Mouse (Mus musculus) MEL (cell line): ENCODE data around the gene Lman2. TPM values are rescaled to one million over a fixed set of nuclear protein-coding genes. Genes with fewer than 3 reads are reported as not detected.

Source experiments
- DNase-seq: peaks from one replicate; pipeline ENCODE4 v3.0.0; 2011; ENCODE audit warnings: low read depth, low spot score
- H3K27ac ChIP-seq: 2 replicates; pipeline ENCODE4 v1.5.1; 2012; ENCODE audit warnings: low read depth, mild to moderate bottlenecking, control low read depth, low read length, moderate library complexity; ENCODE audit not compliant: control insufficient read depth
- H3K27me3 ChIP-seq, 2 experiments: fragments of 150-350 bp in 1 of 2; sonication (generic) in 1 of 2; 2 replicates each; pipeline ENCODE4 v1.6.1; 2012; ENCODE audit warnings: low read length in 2 of 2, mild to moderate bottlenecking in 2 of 2, improper control_type of control experiment in 1 of 2, moderate library complexity in 1 of 2; ENCODE audit not compliant: insufficient read depth in 2 of 2, control insufficient read depth in 1 of 2
- H3K36me3 ChIP-seq, 2 experiments: 2 replicates each; pipeline ENCODE4 v1.6.1; 2012 to 2014; ENCODE audit warnings: low read length in 2 of 2, improper control_type of control experiment in 1 of 2, inconsistent platforms in 1 of 2, mild to moderate bottlenecking in 1 of 2; ENCODE audit not compliant: insufficient read depth in 2 of 2, control insufficient read depth in 1 of 2
- H3K4me1 ChIP-seq, 2 experiments: fragments of 150-350 bp in 1 of 2; sonication (generic) in 1 of 2; 2 replicates each; pipeline ENCODE4 v1.6.1; 2012; ENCODE audit warnings: low read length in 2 of 2, improper control_type of control experiment in 1 of 2, mild to moderate bottlenecking in 1 of 2; ENCODE audit not compliant: insufficient read depth in 2 of 2, control insufficient read depth in 1 of 2
- H3K4me3 ChIP-seq, 2 experiments: fragments of 150-350 bp in 1 of 2; sonication (generic) in 1 of 2; 2 replicates each; pipeline ENCODE4 v1.5.1; 2012; ENCODE audit warnings: low read depth in 2 of 2, low read length in 2 of 2, mild to moderate bottlenecking in 2 of 2, moderate library complexity in 2 of 2, control low read depth in 1 of 2, improper control_type of control experiment in 1 of 2; ENCODE audit not compliant: control insufficient read depth in 1 of 2, insufficient read depth in 1 of 2
- H3K79me2 ChIP-seq: 2 replicates; pipeline ENCODE4 v1.6.1; 2012; ENCODE audit warnings: mild to moderate bottlenecking, low read length, moderate library complexity; ENCODE audit not compliant: control insufficient read depth, poor library complexity, insufficient read depth
- H3K9ac ChIP-seq: 2 replicates; pipeline ENCODE4 v1.6.1; 2012; ENCODE audit warnings: low read depth, mild to moderate bottlenecking, control low read depth, low read length, moderate library complexity; ENCODE audit not compliant: control insufficient read depth, poor library complexity, severe bottlenecking
- H3K9me3 ChIP-seq: fragments of 150-350 bp; sonication (generic); replicated peaks from 2 replicates; pipeline ENCODE4 v1.6.1; 2012; ENCODE audit warnings: mild to moderate bottlenecking, low read length, improper control_type of control experiment, moderate library complexity; ENCODE audit not compliant: insufficient read depth
- CHD2 ChIP-seq: IDR thresholded peaks from 2 replicates; pipeline ENCODE4 v1.6.1; 2011; ENCODE audit warnings: low read length, improper control_type of control experiment
- CTCF ChIP-seq, 3 experiments: IDR thresholded peaks in 2 of 3; conservative IDR thresholded peaks in 1 of 3; 2 replicates each; pipeline ENCODE4 v1.5.1; 2011 to 2012; ENCODE audit warnings: low read length in 3 of 3, low read depth in 2 of 3, mild to moderate bottlenecking in 2 of 3, improper control_type of control experiment in 1 of 3, inconsistent platforms in 1 of 3, mixed read lengths in 1 of 3, moderate library complexity in 1 of 3; ENCODE audit not compliant: control insufficient read depth in 1 of 3, insufficient read depth in 1 of 3, poor library complexity in 1 of 3, severe bottlenecking in 1 of 3
- EP300 ChIP-seq, 2 experiments: IDR thresholded peaks; 2 replicates each; pipeline ENCODE4 v1.6.1; 2011; ENCODE audit warnings: improper control_type of control experiment in 2 of 2, low read length in 2 of 2, low read depth in 1 of 2, mild to moderate bottlenecking in 1 of 2
- ETS1 ChIP-seq: IDR thresholded peaks from 2 replicates; pipeline ENCODE4 v1.6.1; 2012; ENCODE audit warnings: low read depth, mild to moderate bottlenecking, inconsistent platforms, low read length, improper control_type of control experiment, moderate library complexity
- GABPA ChIP-seq: IDR thresholded peaks from 2 replicates; pipeline ENCODE4 v1.6.1; 2012; ENCODE audit warnings: low read depth, mild to moderate bottlenecking, inconsistent platforms, low read length, improper control_type of control experiment, moderate library complexity
- KAT2A ChIP-seq: conservative IDR thresholded peaks from 2 replicates; pipeline ENCODE4 v1.6.1; 2012; ENCODE audit warnings: low read depth, low read length, improper control_type of control experiment, inconsistent platforms
- MAX ChIP-seq: IDR thresholded peaks from 2 replicates; pipeline ENCODE4 v1.6.1; 2011; ENCODE audit warnings: low read length, improper control_type of control experiment
- MAZ ChIP-seq: IDR thresholded peaks from 2 replicates; pipeline ENCODE4 v1.6.1; 2012; ENCODE audit warnings: low read depth, mild to moderate bottlenecking, inconsistent platforms, low read length, improper control_type of control experiment
- MEF2A ChIP-seq: IDR thresholded peaks from 2 replicates; pipeline ENCODE4 v1.6.1; 2014; ENCODE audit warnings: low read depth, mild to moderate bottlenecking, inconsistent platforms, low read length, improper control_type of control experiment; ENCODE audit not compliant: poor library complexity, insufficient replicate concordance, severe bottlenecking; ENCODE audit errors: extremely low read depth
- MXI1 ChIP-seq: IDR thresholded peaks from 2 replicates; pipeline ENCODE4 v1.6.1; 2011; ENCODE audit warnings: mild to moderate bottlenecking, low read depth, low read length, improper control_type of control experiment
- MYB ChIP-seq: IDR thresholded peaks from 2 replicates; pipeline ENCODE4 v1.6.1; 2011; ENCODE audit warnings: mild to moderate bottlenecking, low read depth, low read length, improper control_type of control experiment
- MYC ChIP-seq: IDR thresholded peaks from 2 replicates; pipeline ENCODE4 v1.6.1; 2011; ENCODE audit warnings: low read depth, mild to moderate bottlenecking, low read length, improper control_type of control experiment, moderate library complexity
- NRF1 ChIP-seq: IDR thresholded peaks from 2 replicates; pipeline ENCODE4 v1.6.1; 2014; ENCODE audit warnings: low read depth, mild to moderate bottlenecking, inconsistent platforms, low read length, improper control_type of control experiment, moderate library complexity; ENCODE audit not compliant: poor library complexity, insufficient read depth, severe bottlenecking
- POLR2AphosphoS2 ChIP-seq: IDR thresholded peaks from 2 replicates; pipeline ENCODE4 v1.6.1; 2011; ENCODE audit warnings: low read length, improper control_type of control experiment
- SIN3A ChIP-seq: IDR thresholded peaks from 2 replicates; pipeline ENCODE4 v1.6.1; 2012; ENCODE audit warnings: low read length, improper control_type of control experiment, inconsistent platforms
- SMC3 ChIP-seq: IDR thresholded peaks from 2 replicates; pipeline ENCODE4 v1.6.1; 2011; ENCODE audit warnings: low read depth, low read length, improper control_type of control experiment
- TAL1 ChIP-seq: IDR thresholded peaks from 2 replicates; pipeline ENCODE4 v1.6.1; 2012; ENCODE audit warnings: mild to moderate bottlenecking, inconsistent platforms, low read length, moderate library complexity, mixed read lengths
- TBP ChIP-seq: IDR thresholded peaks from 2 replicates; pipeline ENCODE4 v1.8.0; 2011; ENCODE audit warnings: low read depth, low read length, improper control_type of control experiment
- TCF12 ChIP-seq: IDR thresholded peaks from 2 replicates; pipeline ENCODE4 v1.6.1; 2014; ENCODE audit warnings: low read depth, mild to moderate bottlenecking, inconsistent platforms, low read length, improper control_type of control experiment, moderate library complexity
- UBTF ChIP-seq: IDR thresholded peaks from 2 replicates; pipeline ENCODE4 v1.6.1; 2012; ENCODE audit warnings: low read depth, mild to moderate bottlenecking, inconsistent platforms, low read length, improper control_type of control experiment, moderate library complexity, borderline replicate concordance; ENCODE audit not compliant: insufficient read depth
- USF2 ChIP-seq, 2 experiments: IDR thresholded peaks; 2 replicates each; pipeline ENCODE4 v1.6.1; 2011 to 2012; ENCODE audit warnings: improper control_type of control experiment in 2 of 2, low read length in 2 of 2, borderline replicate concordance in 1 of 2, inconsistent platforms in 1 of 2, low read depth in 1 of 2, mild to moderate bottlenecking in 1 of 2; ENCODE audit not compliant: insufficient read depth in 1 of 2
- ZKSCAN1 ChIP-seq: IDR thresholded peaks from 2 replicates; pipeline ENCODE4 v1.6.1; 2012; ENCODE audit warnings: low read depth, mild to moderate bottlenecking, inconsistent platforms, low read length, improper control_type of control experiment, moderate library complexity
- ZNF384 ChIP-seq: IDR thresholded peaks from 2 replicates; pipeline ENCODE4 v1.6.1; 2012; ENCODE audit warnings: low read depth, mild to moderate bottlenecking, inconsistent platforms, low read length, improper control_type of control experiment
- polyA plus RNA-seq, 2 experiments: library from polyadenylated mRNA; stranded (reverse) in 1 of 2; unstranded in 1 of 2; fragments of >175 nt in 1 of 2; fragments of >200 nt in 1 of 2; gene quantifications; 2 replicates each; pipeline versions ENCODE4 v1.2.1 to v1.2.4; 2012; ENCODE audit warnings: low replicate concordance in 2 of 2, low read depth in 1 of 2; ENCODE audit not compliant: insufficient read length in 2 of 2, insufficient read depth in 1 of 2, missing spikeins in 1 of 2
- total RNA-seq: library from RNA; depleted of rRNA; stranded (reverse); fragments of 300-350 nt; gene quantifications from 2 replicates; pipeline ENCODE4 v1.2.3, GENCODE M21; 2012

Lman2 gene
- total and polyA plus RNA-seq, 3 experiments, result 86.1 to 239 (median 145) TPM

GRCm38 (mm10) chr13:55369531-55370114 is 7.0 kb upstream of the Lman2 start, which contains the start of gene Rgs14 (continued):
- no peak for TF ChIP-seq CHD2

- TF ChIP-seq CHD2, result no peak
- peak in 1 of 3 experiments; percentile 24; a peak in 2 of 6 replicates for TF ChIP-seq CTCF (IDR thresholded peaks at IDR 0.05 in 2 of 3, conservative IDR thresholded peaks at IDR 0.05 in 1 of 3; ENCODE audit: control insufficient read depth in 1 of 3, insufficient read depth in 1 of 3, low read depth in 2 of 3, low read length in 3 of 3, poor library complexity in 1 of 3, severe bottlenecking in 1 of 3)
- peak; percentile 20; the same call in 1 of the 2 replicates for TF ChIP-seq SMC3
- peaks cover 3 to 46% of the 10 kb centered on the region in 2 experiments; a peak in 3 of 4 replicates for H3K4me1 ChIP-seq
- peak; percentile 31 for DNase-seq
Measured at GRCm38 (mm10) chr13:55368401-55368800, 5.8 kb upstream of the Lman2 start.

GRCm38 (mm10) chr13:55361974-55362452 is 570 bp downstream of the Lman2 start:
- DNase-seq, result no peak

More at GRCm38 (mm10) chr13:55368401-55368800, 5.8 kb upstream of the Lman2 start:
- peaks cover 8% of the 10 kb centered on the region for H3K79me2 ChIP-seq
- no peak overlapping the region for H3K9ac ChIP-seq
- H3K9me3 ChIP-seq, result no peaks in the 10 kb centered on the region
- no peak overlapping the region for H3K27ac ChIP-seq
- no peak overlapping the region for H3K4me3 ChIP-seq
- no peaks in the 10 kb centered on the region for H3K27me3 ChIP-seq
- peaks cover 0 to 21% of the 10 kb centered on the region in 2 experiments; a peak in 2 of 4 replicates for H3K36me3 ChIP-seq

More at GRCm38 (mm10) chr13:55361974-55362452, 570 bp downstream of the Lman2 start:
- H3K4me1 ChIP-seq, result peaks cover 10 to 30% of the 10 kb centered on the region in 2 experiments
- H3K79me2 ChIP-seq, result peaks cover 50% of the 10 kb centered on the region
- no peak for TF ChIP-seq POLR2AphosphoS2
- TF ChIP-seq EP300 (IDR thresholded peaks at IDR 0.05; ENCODE audit: low read depth in 1 of 2, low read length in 2 of 2), result no peak
- no peak for TF ChIP-seq ETS1
- no peak for TF ChIP-seq SMC3
- peak; percentile 75 for TF ChIP-seq MAX
- no peak for TF ChIP-seq TCF12
- TF ChIP-seq MEF2A, result no peak
- TF ChIP-seq ZKSCAN1, result no peak
- TF ChIP-seq ZNF384, result no peak
- no peak for TF ChIP-seq TAL1
- no peak for TF ChIP-seq MYB
- no peak for TF ChIP-seq CTCF (IDR thresholded peaks at IDR 0.05 in 2 of 3, conservative IDR thresholded peaks at IDR 0.05 in 1 of 3; ENCODE audit: control insufficient read depth in 1 of 3, insufficient read depth in 1 of 3, low read depth in 2 of 3, low read length in 3 of 3, poor library complexity in 1 of 3, severe bottlenecking in 1 of 3)
- TF ChIP-seq SIN3A, result no peak
- peak; percentile 69; the same call in 1 of the 2 replicates for TF ChIP-seq MYC
- TF ChIP-seq USF2 (IDR thresholded peaks at IDR 0.05; ENCODE audit: borderline replicate concordance in 1 of 2, insufficient read depth in 1 of 2, low read depth in 1 of 2, low read length in 2 of 2), result no peak
- TF ChIP-seq TBP, result no peak
- TF ChIP-seq KAT2A, result no peak
- TF ChIP-seq MAZ, result no peak
- TF ChIP-seq UBTF, result no peak
- TF ChIP-seq GABPA, result no peak
- no peak for TF ChIP-seq NRF1
- no peak for TF ChIP-seq CHD2
- peak; percentile 65; the same call in 1 of the 2 replicates for TF ChIP-seq MXI1
- TF ChIP-seq, all 39 proteins: peak for 3
- Histone ChIP-seq H3K27me3 (no peaks in the 10 kb centered on the region), H3K9ac (peak overlapping the region; percentile 88), H3K4me3 (peak overlapping the region; percentile 79 to 91), H3K36me3 (peaks cover 8 to 29% of the 10 kb centered on the region in 2 experiments), H3K9me3 (no peaks in the 10 kb centered on the region), H3K27ac (peak overlapping the region; percentile 94)
